Mouse (Mus musculus): ENCODE results near the gene Apba2. TPM values are rescaled to one million over a fixed set of nuclear protein-coding genes. Genes with fewer than 3 reads are reported as not detected.

The Apba2 gene
- total RNA-seq, 2 experiments from 2014 or later: not detected

DNA sequence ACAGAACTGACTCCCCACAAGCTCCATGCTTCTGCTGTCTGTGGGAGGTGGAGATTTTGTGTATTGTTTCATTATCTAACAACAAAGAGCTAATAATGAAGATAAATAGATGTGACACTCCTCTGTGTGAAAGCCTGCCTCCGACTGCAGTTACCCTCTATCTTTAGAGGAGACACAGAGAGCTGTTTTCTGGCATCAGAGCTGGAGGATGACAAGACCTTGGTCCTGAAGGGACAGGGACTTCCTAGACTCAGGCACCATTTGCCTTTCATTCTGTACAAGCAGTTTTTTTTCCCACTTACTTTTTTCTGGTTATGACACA lies 20.9 kb downstream of the Apba2 start:
- no peak for ATAC-seq (ENCODE audit: poor library complexity, severe bottlenecking)

DNA sequence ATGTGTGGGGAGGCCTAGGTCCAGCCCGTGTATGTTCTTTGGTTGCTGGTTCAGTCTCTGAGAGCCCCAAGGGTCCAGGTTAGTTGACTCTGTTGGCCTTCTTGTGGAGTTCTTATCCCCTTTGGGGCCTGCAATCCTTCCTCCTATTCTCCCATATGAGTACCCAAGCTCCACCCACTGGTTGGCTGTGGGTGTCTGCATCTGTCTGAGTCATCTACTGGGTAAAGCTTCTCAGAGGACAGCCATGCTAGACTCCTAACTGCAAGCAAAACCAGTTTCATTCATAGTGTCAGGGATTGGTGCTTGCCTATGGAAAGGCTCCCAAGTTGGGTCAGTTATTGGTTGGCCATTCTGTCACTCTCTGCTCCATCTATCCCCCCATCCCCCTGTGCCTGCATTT lies 29.8 kb downstream of the Apba2 start:
- ATAC-seq (ENCODE audit: poor library complexity, severe bottlenecking): no peak

- ATAC-seq (ENCODE audit: poor library complexity, severe bottlenecking): no peak
These were observed 31.9 kb downstream of the Apba2 start for GRCm38 (mm10) chr7:64533374-64533773.

DNA sequence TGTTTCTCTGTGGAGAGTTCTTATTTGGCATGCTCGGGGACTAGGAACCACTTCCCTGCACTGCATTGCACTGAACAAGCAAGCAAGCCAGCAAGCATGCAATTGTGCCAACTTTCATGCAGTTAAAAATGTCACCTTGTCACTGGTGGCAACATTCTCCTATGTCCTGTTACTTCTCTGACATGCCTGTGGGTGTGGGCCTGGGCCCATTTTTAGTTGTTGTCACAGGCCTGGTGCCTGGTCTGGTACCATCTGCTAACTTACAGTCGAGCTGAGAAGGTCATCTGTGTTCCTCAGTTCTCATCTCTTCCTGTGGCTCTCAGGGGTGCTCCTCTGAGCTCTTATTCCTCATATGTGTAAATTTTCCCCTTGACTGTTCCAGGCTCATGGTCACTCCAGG lies 33.8 kb downstream of the Apba2 start:
- ATAC-seq (ENCODE audit: poor library complexity, severe bottlenecking): no peak

DNA sequence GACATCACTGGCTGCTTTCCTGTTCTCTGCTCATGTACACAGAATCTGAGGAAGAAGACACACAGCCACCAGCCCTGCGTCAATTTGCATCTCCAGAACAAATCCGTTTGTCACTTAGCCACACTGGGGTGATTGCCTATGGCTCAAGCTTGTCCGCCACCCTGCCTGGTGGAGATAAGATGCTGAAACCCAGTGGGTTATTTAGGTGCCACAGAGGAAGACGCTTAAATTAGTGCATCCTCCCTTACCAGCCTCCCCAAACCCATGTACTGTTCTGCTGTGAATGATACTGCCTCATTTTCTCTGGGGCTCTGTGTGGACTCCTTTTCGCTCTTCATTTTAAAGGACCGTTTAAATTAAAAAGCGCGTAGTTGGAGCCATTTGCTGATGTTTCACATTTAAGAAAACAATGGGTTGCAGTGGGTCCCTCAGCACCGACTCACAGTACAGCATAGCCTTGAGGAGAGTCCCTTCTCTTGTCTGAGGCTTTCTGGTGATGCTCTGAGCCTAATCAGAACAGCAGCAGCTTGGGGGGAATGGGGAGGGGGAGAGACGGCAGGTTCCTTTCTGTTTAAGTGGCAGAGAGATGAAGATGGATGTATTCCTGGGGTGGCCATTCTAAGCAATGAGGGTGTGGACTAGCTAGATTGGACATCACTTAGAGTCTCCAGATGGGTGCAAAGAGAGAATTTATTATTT lies 38.1 kb downstream of the Apba2 start:
- ATAC-seq (ENCODE audit: poor library complexity, severe bottlenecking): no peak

GRCm38 (mm10) chr7:64546801-64547200 lies 45.3 kb downstream of the Apba2 start:
- ATAC-seq (ENCODE audit: poor library complexity, severe bottlenecking): no peak

- ATAC-seq (ENCODE audit: poor library complexity, severe bottlenecking): no peak
These were observed 49.4 kb downstream of the Apba2 start for GRCm38 (mm10) chr7:64550856-64551255.

- ATAC-seq (ENCODE audit: poor library complexity, severe bottlenecking): no peak
These were observed 51.2 kb downstream of the Apba2 start for GRCm38 (mm10) chr7:64552523-64553190.

GRCm38 (mm10) chr7:64561711-64562498 lies 60.4 kb downstream of the Apba2 start:
- no peak for ATAC-seq (ENCODE audit: poor library complexity, severe bottlenecking)

DNA sequence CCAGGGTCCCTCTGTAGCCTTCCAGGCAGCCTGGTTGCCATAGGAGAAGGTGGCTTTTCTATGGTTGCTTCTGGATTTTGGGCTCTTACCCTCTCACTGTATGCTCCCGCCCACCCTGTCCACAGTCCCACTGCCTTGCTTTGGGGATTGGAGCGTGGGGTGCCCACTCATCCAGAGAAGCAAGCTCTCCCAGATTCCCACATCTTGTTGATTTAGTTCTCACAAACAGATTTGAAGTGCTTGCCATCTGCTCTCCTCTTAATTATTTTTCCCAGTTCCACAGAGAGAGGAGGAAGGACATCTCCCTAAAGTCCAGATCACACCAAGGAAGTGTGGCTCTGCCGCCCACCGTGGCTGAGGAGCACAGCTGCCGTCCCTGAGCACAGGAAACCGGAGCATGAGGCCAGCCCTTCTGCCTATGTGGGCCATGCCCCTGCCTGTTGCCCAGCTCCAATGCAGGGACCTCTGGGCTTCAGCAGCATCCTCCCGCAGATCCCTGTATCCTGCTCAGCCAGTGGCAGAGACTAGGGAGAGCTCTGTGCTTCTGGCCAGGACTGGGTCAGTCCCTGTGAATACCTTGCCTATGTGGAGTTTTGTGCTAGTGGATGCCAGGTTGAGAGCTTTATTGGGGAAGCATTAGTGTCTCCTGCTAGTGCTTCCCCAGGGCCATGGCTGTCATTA lies 63.5 kb downstream of the Apba2 start:
- ATAC-seq (ENCODE audit: poor library complexity, severe bottlenecking): no peak

GRCm38 (mm10) chr7:64566371-64567243 lies 65.1 kb downstream of the Apba2 start:
- ATAC-seq (ENCODE audit: poor library complexity, severe bottlenecking): no peak

- ATAC-seq (ENCODE audit: poor library complexity, severe bottlenecking): no peak
These were observed 67.2 kb downstream of the Apba2 start for GRCm38 (mm10) chr7:64568722-64569121.

DNA sequence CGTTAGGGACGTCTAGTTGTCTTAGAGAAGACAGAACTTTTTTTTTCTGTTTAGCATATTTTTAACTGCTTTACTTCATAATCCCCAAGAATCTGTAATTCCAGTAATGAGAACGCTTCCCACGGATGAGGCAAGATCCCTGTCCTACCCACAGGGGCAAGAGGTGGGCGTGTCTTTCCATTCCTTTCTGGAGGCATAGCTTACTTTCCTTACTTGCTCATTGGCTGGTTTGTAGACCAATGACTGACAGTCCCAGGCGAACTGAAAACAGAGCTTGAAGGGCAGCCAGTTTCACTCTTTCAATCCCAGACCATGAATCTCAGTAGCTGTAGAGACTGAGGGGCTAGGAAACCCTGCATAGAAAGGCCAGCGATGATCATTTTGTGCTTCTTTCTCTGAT lies 68.2 kb downstream of the Apba2 start:
- no peak for ATAC-seq (ENCODE audit: poor library complexity, severe bottlenecking)

DNA sequence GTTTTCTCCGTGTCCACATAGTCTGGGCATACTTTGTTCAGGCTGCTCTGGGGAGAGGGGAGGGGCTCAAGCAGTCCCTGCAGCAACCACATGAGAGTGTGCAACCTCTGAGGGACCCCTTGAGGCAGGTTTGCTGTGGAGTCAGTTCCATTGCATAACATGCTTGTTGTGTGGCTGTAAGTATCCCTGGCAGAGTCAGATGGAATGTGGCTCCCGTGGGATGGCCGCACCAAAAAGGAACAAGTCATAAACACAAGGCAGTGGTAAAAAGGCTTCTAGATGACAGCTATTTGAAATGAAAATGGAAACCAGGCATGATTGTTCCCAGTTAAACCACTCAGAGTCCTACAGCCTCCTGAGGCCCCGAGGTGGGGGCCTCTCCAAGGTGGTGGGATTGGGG lies 69.4 kb downstream of the Apba2 start:
- ATAC-seq (ENCODE audit: poor library complexity, severe bottlenecking): no peak

DNA sequence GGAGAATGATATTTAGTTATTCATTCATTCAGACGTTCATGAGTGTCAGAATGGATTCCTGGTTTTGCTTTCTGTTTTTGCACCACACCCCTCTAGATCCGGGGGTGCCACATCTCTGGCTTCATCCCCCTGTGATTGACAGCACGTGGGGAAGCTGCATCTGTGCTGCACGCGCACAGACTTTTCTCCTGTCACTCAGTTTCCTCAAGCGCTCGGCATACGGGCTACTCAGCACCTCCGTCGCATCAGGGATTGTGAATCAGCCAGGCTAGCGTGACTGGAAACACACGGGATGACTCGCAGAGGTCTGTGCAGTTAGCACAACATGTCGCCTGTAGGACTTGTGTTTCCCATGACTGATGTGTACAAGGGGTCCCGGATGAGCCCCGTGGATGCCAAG lies 72.6 kb downstream of the Apba2 start:
- no peak for ATAC-seq (ENCODE audit: poor library complexity, severe bottlenecking)

DNA sequence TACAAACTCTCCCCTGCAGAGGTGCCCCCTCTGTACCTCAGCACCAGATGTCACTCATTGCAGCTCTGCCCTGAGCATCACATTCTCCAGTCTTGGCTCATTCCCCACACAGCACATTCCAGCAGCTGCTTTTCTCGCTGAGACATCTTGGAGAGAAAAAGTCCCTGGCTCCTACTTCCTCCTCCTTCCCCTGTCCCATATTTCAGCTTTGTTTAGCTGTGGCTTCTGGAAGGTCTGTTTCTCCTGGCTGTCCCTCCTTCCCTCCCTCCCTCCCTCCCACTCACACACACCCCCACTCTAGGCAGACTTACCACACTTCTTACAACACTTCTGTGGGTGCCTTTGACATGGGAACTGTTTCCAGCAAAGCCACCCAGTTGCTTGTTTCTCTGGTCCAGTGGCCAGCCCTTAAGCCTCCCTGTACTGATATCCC lies 75.0 kb downstream of the Apba2 start:
- no peak for ATAC-seq (ENCODE audit: poor library complexity, severe bottlenecking)

- no peak for ATAC-seq (ENCODE audit: poor library complexity, severe bottlenecking)
These were observed 76.7 kb downstream of the Apba2 start for GRCm38 (mm10) chr7:64578176-64578575.

DNA sequence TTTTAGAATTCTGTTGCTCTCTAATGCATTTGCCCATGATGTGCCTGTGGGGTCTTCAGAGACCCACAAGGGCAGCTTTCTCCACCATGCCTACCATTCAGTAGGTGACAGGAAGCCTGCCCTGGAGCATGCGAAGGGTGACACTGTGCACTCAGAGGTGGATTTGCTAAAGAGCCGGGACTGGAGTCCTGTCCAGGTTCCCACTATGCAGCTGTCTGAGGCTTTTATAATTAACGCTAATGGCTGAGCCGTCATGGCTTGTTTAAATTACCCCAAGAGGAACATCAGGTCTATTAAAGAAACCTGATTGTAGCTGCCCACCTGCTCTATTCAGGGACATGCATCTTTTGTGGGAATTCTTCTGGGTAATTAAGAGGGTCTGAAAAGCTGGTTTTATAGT lies 78.4 kb downstream of the Apba2 start:
- ATAC-seq (ENCODE audit: poor library complexity, severe bottlenecking): no peak

GRCm38 (mm10) chr7:64580293-64580692 lies 78.8 kb downstream of the Apba2 start:
- no peak for ATAC-seq (ENCODE audit: poor library complexity, severe bottlenecking)

GRCm38 (mm10) chr7:64582358-64582757 lies 80.9 kb downstream of the Apba2 start:
- ATAC-seq (ENCODE audit: poor library complexity, severe bottlenecking): no peak
